Mouse (Mus musculus): ENCODE data around the gene Moxd1.

DNA sequence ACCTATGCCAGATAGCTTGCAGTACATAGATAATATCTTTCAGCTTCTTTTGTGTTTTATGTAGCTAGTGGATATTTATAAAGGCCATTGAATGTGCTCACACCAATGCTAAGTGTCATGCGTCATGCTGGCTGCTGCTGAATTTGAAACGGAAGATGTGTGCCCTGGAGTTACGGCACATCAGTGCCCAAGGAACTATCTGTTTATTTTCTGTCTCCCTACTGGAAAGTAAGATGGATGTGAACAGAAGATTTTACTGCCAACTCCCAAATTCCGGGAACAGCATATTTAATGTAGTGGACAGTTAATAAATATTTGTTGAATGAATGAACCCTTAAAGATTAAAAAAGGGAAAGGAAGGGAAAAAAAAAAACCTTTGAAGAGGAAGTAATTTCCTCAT lies 119.8 kb downstream of the Moxd1 start:
- TF ChIP-seq POLR2A (IDR thresholded peaks at IDR 0.05; ENCODE audit: borderline replicate concordance, extremely low read depth, insufficient read depth, insufficient read length, poor library complexity, severe bottlenecking) (no peak), CTCF (IDR thresholded peaks at IDR 0.05; ENCODE audit: borderline replicate concordance, extremely low read depth, insufficient read depth, insufficient read length) (no peak)
